Mouse (Mus musculus): ENCODE results near the gene Dedd. TPM values are rescaled to one million over a fixed set of nuclear protein-coding genes. Genes with fewer than 3 reads are reported as not detected.
"Not testable (repeated sequence)": the region's sequence is repeated elsewhere in the genome, so short reads cannot be mapped to it uniquely, and the experiment has no call there.

The Dedd gene
- total RNA-seq, 4 experiments from 2014 or later: 31.9 to 39.7 (median 37.3) TPM

- DNase-seq (ENCODE audit: low spot score in 2 of 2): no peak
Measured at GRCm38 (mm10) chr1:171309321-171309720, 19.6 kb upstream of the Dedd start.

GRCm38 (mm10) chr1:171319748-171320147 lies 9.2 kb upstream of the Dedd start:
- no peak for DNase-seq (ENCODE audit: low spot score in 2 of 2)

- no peak for DNase-seq (ENCODE audit: low spot score in 2 of 2)
Measured at GRCm38 (mm10) chr1:171320151-171320550, 8.8 kb upstream of the Dedd start.

GRCm38 (mm10) chr1:171321415-171321814 lies 7.5 kb upstream of the Dedd start:
- no peak for DNase-seq (ENCODE audit: low spot score in 2 of 2)

- DNase-seq (ENCODE audit: low spot score in 2 of 2): no peak
Measured at GRCm38 (mm10) chr1:171322012-171322411, 6.9 kb upstream of the Dedd start.

- no peak for DNase-seq (ENCODE audit: low spot score in 2 of 2)
Measured at GRCm38 (mm10) chr1:171325571-171325970, 3.4 kb upstream of the Dedd start.

- DNase-seq (ENCODE audit: low spot score in 2 of 2): not testable (repeated sequence)
Measured at GRCm38 (mm10) chr1:171326588-171326987, 2.4 kb upstream of the Dedd start.

GRCm38 (mm10) chr1:171328244-171328643 lies 701 bp upstream of the Dedd start:
- no peak for DNase-seq (ENCODE audit: low spot score in 2 of 2)

GRCm38 (mm10) chr1:171329433-171330215 lies 679 bp downstream of the Dedd start:
- no peak for DNase-seq (ENCODE audit: low spot score in 2 of 2)

GRCm38 (mm10) chr1:171330216-171330560 lies 1.2 kb downstream of the Dedd start:
- DNase-seq (ENCODE audit: low spot score in 2 of 2): no peak

- DNase-seq (ENCODE audit: low spot score in 2 of 2): no peak
Measured at GRCm38 (mm10) chr1:171342262-171343207, 13.6 kb downstream of the Dedd start.

- no peak for DNase-seq (ENCODE audit: low spot score in 2 of 2)
Measured at GRCm38 (mm10) chr1:171343922-171344677, 15.2 kb downstream of the Dedd start.

GRCm38 (mm10) chr1:171344715-171345114 lies 15.8 kb downstream of the Dedd start:
- no peak for DNase-seq (ENCODE audit: low spot score in 2 of 2)

GRCm38 (mm10) chr1:171345225-171346094 lies 16.5 kb downstream of the Dedd start, which contains the start of the genes Nit1 and Pfdn2:
TSS of gene Nit1 (minus strand) at chr1:171345646.
TSS of gene Pfdn2 (plus strand) at chr1:171345670.
- DNase-seq (ENCODE audit: low spot score in 2 of 2): peak; percentile 81 to 84

GRCm38 (mm10) chr1:171346095-171346450 lies 17.1 kb downstream of the Dedd start:
- DNase-seq (ENCODE audit: low spot score in 2 of 2): no peak

GRCm38 (mm10) chr1:171348665-171349064 lies 19.7 kb downstream of the Dedd start:
- no peak for DNase-seq (ENCODE audit: low spot score in 2 of 2)

- no peak for DNase-seq (ENCODE audit: low spot score in 2 of 2)
Measured at GRCm38 (mm10) chr1:171349210-171349609, 20.3 kb downstream of the Dedd start.

- DNase-seq (ENCODE audit: low spot score in 2 of 2): no peak
Measured at GRCm38 (mm10) chr1:171355812-171356340, 26.9 kb downstream of the Dedd start.

GRCm38 (mm10) chr1:171356814-171357213 lies 27.9 kb downstream of the Dedd start:
- DNase-seq (ENCODE audit: low spot score in 2 of 2): no peak

- no peak for DNase-seq (ENCODE audit: low spot score in 2 of 2)
Measured at GRCm38 (mm10) chr1:171358421-171358820, 29.5 kb downstream of the Dedd start.

All from gastrocnemius, adult 8-10 months (tissue).